Mouse (Mus musculus): Measurements from ENCODE around the gene Sapcd1. TPM values are rescaled to one million over a fixed set of nuclear protein-coding genes. Genes with fewer than 3 reads are reported as not detected.

The Sapcd1 gene
- polyA plus RNA-seq (2015; fragmentation: Nextera tagmentation; extraction: Ambion mirVana) = 19.7 and 23.0 TPM in 2 replicates

GRCm38 (mm10) chr17:35027277-35028068 lies at the start of gene Sapcd1:
Gene Sapcd1, minus strand, starts transcription at chr17:35028016.

GRCm38 (mm10) chr17:35076507-35077176 lies 48.8 kb upstream of the Sapcd1 start, which contains the start of gene Ly6g6e:
Gene Ly6g6e, plus strand, starts transcription at chr17:35076902.

GRCm38 (mm10) chr17:35066084-35066483 lies 38.3 kb upstream of the Sapcd1 start, which contains the start of gene Mpig6b:
Gene Mpig6b, minus strand, starts transcription at chr17:35066184.

DNA sequence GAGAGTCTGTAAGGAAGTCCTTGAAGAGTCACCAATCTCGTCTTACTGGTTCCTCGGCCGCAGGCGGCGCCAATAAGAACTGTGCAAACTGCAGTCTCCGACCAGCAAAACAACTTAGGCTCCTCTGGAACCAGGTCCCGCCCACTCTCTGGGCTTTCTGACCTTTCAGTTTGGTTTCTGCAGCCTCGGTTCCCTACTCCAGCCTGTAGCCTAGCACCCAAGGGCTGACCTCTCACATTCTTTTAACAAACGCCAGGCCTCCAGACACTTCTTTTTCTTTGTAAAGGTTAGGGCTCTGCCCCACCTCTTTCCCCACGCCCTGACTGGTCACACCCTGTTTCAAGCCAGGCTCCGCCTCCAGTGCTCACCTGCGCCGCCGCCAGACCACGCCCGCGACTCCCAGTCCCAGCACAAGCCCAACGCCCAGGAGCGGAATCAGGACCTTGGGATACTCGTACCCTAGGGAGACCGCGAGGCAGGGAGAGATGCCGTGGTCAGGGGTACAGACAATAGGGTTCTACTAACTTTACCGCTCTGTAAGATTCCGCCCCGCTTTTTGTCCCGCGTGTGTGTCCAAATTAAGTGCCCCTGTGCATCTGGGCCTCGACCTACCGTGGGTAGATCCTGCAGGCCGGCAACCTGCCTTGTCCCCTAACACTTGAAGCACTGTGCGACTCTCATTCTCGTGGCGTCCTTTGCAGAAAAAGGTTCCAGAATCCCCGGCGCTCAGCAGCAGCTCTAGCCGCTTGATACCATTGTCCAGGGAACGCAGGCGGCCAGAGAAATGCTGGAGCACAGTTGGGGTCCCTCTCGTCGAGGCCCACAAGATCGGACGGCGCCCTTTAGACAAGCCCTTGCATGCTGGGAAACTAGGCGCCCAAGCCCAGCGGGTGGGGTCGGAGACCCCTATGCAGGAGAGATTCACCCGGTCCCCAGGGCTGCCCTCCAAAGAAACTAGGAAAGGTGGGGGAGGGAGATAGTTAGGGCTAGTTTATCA lies 37.4 kb upstream of the Sapcd1 start, which contains the start of gene Ly6g6c:
Gene Ly6g6c, plus strand, starts transcription at position 438 of the 997 bp plus-strand sequence.

DNA sequence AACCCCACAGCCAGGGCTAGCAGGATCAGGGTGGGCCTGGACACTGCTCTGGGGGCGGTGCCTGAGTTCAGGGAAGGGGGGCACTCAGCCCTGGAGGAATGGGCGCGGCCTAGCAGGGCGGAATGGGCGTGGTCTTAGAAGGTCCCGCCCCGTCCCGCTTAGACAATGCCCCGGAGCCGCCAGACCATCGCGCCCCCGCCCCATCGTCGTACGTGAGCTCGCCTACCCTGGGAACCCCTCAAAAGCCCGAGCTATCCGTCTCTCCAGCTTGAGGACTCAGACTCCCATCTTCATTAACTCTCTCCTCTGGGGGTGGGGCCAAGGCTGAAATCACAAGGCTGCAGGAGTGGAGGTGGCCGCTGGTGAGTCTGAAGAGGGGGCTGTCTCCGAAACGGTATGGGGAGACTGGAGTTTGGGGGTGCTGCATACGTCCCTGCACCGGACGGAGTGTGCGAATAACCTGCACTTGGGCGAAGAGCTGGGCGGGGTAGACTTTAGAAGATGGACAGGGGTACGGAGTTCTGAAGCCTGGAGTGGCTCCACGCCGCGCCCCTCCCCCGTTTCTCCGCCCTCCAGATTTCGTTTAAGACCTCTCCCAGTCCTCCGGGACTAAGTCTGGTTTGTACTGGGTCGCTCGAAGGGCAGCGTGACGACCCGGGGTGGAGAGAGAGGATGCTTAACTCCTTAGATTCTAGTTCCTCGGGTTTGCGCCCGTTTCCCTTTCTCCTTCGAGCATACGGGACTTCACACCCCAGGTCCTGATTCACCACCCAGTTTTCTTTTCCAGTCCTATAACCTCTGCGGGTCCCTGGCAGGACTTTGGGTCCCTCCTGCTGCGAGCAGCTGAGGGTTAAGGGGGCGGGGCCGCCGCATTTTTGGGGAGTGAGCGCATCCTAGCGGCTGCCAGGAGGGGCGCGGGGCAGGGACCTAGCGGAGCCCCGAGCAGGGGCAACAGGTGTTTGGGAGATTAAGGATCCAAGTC lies 31.4 kb upstream of the Sapcd1 start, which contains the start of gene Ddah2:
Gene Ddah2, plus strand, starts transcription at position 125 of the 982 bp plus-strand sequence.

DNA sequence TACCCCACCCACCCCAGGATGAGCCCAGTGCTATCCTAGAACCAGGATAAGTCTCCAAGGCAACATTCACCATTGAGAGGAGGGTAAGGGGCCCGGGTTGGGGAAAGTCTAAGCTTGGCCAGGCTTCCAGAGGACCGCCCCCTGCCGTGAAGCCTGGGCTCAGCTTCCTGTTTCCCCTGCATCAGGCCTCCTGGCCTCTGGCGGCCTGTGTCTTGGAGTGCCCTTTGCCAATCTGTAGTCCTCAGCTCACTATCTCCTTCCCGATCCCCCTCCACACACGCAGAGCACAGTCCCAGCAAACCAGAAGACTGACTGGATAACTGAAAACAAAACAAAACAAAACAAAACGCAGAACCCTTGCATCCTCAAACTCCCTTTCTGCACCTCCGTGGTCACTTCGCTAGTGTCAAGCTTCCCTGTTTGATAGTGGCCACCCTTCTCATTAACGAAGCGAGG lies 21.8 kb upstream of the Sapcd1 start, which contains the start of gene Clic1:
Gene Clic1, plus strand, starts transcription at position 406 of the 456 bp plus-strand sequence.

DNA sequence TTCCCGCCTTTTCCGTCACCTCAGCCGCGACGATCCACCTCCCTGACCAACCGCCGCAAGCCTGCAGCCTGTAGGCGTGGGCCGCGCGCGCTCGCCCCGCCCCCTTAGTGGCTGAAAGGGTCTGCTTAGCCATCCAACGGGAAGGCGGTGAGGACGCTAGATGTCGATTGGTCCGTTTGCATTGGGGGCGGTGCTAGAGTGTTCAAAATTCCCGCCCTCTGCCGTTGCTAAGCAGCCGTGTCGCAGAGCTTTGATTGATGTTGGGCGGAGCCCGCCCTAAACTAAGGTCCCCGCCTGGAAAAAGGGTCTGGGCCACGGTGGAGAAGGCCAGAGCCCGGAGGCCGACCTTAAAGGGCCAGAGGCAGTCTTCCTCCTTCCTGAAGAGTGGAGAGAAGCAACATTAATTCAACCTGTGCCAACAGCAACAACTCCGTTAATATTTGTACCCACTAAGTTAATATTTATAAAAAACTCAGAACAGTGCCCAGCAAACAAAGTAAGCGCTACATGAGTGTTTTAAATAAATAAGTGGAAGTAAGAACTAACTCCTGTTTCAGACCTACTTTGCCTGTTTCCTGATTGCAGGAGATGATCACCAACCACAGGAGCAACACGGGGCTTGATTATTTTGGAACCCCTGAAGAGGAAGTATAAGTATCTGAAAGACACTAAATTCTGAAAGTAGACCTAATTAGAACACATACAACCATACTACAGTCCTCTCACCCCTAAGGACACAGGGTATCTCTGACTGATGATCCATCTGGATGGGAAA lies 19.1 kb upstream of the Sapcd1 start, which contains the start of gene Msh5:
Gene Msh5, minus strand, starts transcription at position 65 of the 775 bp plus-strand sequence.

DNA sequence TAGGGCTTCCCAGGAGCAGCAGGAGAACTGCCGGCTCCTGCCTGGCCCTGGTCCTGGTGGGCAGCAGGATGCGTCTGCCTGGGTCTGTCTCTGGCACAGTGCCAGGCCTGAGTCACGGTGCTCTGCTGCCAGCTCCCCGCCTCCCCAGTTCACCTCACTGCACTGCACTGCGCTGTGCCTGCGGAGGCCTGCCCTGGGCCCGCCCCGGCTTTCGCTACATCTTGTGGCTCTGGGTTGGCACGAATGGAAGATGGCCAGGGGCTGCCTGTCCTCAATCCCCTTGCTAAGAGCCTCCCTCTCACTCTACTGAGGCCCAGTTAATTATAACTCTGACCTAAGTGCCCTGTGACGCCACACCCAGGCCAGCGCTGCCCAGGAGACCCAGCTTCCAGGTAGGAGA lies 11.4 kb downstream of the Sapcd1 start, which contains the start of gene Vwa7:
Gene Vwa7, plus strand, starts transcription at position 204 of the 400 bp plus-strand sequence.

GRCm38 (mm10) chr17:35000717-35001451 lies 26.9 kb downstream of the Sapcd1 start, which contains the start of gene Vars:
Gene Vars, plus strand, starts transcription at chr17:35000987.

DNA sequence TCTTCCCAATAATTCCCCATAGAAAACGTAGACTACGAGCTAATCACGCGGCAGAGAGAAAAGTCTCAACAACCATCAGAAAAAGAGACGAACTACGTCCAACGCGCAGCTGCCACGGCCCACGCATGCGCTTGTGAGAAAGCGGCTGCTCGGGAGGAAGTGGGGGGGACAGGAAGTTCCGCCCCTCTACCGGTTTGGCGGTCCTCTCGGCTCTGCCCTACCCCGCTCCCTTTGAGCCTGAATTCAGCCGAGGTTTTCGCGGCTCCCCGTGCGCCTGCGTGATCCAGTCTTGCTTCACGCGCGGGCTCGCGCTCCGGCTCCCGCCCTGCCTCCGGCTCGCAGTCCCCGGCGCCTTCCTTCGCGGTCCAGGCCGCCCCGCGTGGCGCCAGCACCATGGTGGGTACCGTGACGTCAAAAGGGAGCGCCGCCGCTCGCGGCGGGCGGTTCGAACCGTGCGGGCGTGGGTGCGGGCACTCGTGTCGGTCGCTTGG lies 46.1 kb downstream of the Sapcd1 start, which contains the start of gene Lsm2:
Gene Lsm2, plus strand, starts transcription at position 173 of the 491 bp plus-strand sequence.

Other genes starting within 250 kb of the Sapcd1 start
- gene Cyp21a1, start 223.5 kb downstream of the Sapcd1 start, polyA plus RNA-seq (2015; fragmentation: Nextera tagmentation; extraction: Ambion mirVana) = not detected in 2 replicates
- 33.1 and 34.3 TPM in 2 replicates for gene Stk19, start 191.1 kb downstream of the Sapcd1 start, polyA plus RNA-seq (2015; fragmentation: Nextera tagmentation; extraction: Ambion mirVana)
- gene Dxo, start 191.0 kb downstream of the Sapcd1 start, polyA plus RNA-seq (2015; fragmentation: Nextera tagmentation; extraction: Ambion mirVana) = 32.9 and 33.7 TPM in 2 replicates
- 22.8 and 27.9 TPM in 2 replicates for gene Skiv2l, start 177.8 kb downstream of the Sapcd1 start, polyA plus RNA-seq (2015; fragmentation: Nextera tagmentation; extraction: Ambion mirVana)
- 49.8 and 51.5 TPM in 2 replicates for gene Nelfe, start 177.6 kb downstream of the Sapcd1 start, polyA plus RNA-seq (2015; fragmentation: Nextera tagmentation; extraction: Ambion mirVana)
- gene Cfb, start 165.5 kb downstream of the Sapcd1 start, polyA plus RNA-seq (2015; fragmentation: Nextera tagmentation; extraction: Ambion mirVana) = 5.7 and 8.3 TPM in 2 replicates
- 0.99 and 1.2 TPM in 2 replicates for gene Zbtb12, start 148.5 kb downstream of the Sapcd1 start, polyA plus RNA-seq (2015; fragmentation: Nextera tagmentation; extraction: Ambion mirVana)
- gene Gm20547, start 146.0 kb downstream of the Sapcd1 start, polyA plus RNA-seq (2015; fragmentation: Nextera tagmentation; extraction: Ambion mirVana) = not detected in 2 replicates
- gene C2, start 129.8 kb downstream of the Sapcd1 start, polyA plus RNA-seq (2015; fragmentation: Nextera tagmentation; extraction: Ambion mirVana) = 7.5 and 11.8 TPM in 2 replicates
- gene Ehmt2, start 129.5 kb downstream of the Sapcd1 start, polyA plus RNA-seq (2015; fragmentation: Nextera tagmentation; extraction: Ambion mirVana) = 26.6 and 32.9 TPM in 2 replicates
- 0.08 and 0.25 TPM in 2 replicates for gene Slc44a4, start 113.5 kb downstream of the Sapcd1 start, polyA plus RNA-seq (2015; fragmentation: Nextera tagmentation; extraction: Ambion mirVana)
- 15.6 and 21.0 TPM in 2 replicates for gene Neu1, start 96.8 kb downstream of the Sapcd1 start, polyA plus RNA-seq (2015; fragmentation: Nextera tagmentation; extraction: Ambion mirVana)
- gene Hspa1b, start 68.8 kb downstream of the Sapcd1 start, polyA plus RNA-seq (2015; fragmentation: Nextera tagmentation; extraction: Ambion mirVana) = 0.13 and 0.32 TPM in 2 replicates
- gene Gm20481, start 58.1 kb downstream of the Sapcd1 start, polyA plus RNA-seq (2015; fragmentation: Nextera tagmentation; extraction: Ambion mirVana) = not detected in 2 replicates
- 1.7 and 1.8 TPM in 2 replicates for gene Hspa1a, start 55.9 kb downstream of the Sapcd1 start, polyA plus RNA-seq (2015; fragmentation: Nextera tagmentation; extraction: Ambion mirVana)
- 0.23 and 0.30 TPM in 2 replicates for gene Hspa1l, start 55.3 kb downstream of the Sapcd1 start, polyA plus RNA-seq (2015; fragmentation: Nextera tagmentation; extraction: Ambion mirVana)
- gene Lsm2, start 46.2 kb downstream of the Sapcd1 start, polyA plus RNA-seq (2015; fragmentation: Nextera tagmentation; extraction: Ambion mirVana) = 138 and 160 TPM in 2 replicates
- gene Vars, start 27.0 kb downstream of the Sapcd1 start, polyA plus RNA-seq (2015; fragmentation: Nextera tagmentation; extraction: Ambion mirVana) = 104 and 108 TPM in 2 replicates
- gene Vwa7, start 11.4 kb downstream of the Sapcd1 start, polyA plus RNA-seq (2015; fragmentation: Nextera tagmentation; extraction: Ambion mirVana) = 0.40 and 0.49 TPM in 2 replicates
- 6.9 and 8.1 TPM in 2 replicates for gene Msh5, start 18.7 kb upstream of the Sapcd1 start, polyA plus RNA-seq (2015; fragmentation: Nextera tagmentation; extraction: Ambion mirVana)
- 245 and 258 TPM in 2 replicates for gene Clic1, start 21.9 kb upstream of the Sapcd1 start, polyA plus RNA-seq (2015; fragmentation: Nextera tagmentation; extraction: Ambion mirVana)
- gene Ddah2, start 31.0 kb upstream of the Sapcd1 start, polyA plus RNA-seq (2015; fragmentation: Nextera tagmentation; extraction: Ambion mirVana) = 52.0 and 69.5 TPM in 2 replicates
- 0.17 TPM in 1 of 2 replicates, not detected in the other for gene Ly6g6c, start 37.4 kb upstream of the Sapcd1 start, polyA plus RNA-seq (2015; fragmentation: Nextera tagmentation; extraction: Ambion mirVana)
- gene Mpig6b, start 38.2 kb upstream of the Sapcd1 start, polyA plus RNA-seq (2015; fragmentation: Nextera tagmentation; extraction: Ambion mirVana) = 2.5 and 3.1 TPM in 2 replicates
- 0.23 and 0.47 TPM in 2 replicates for gene Ly6g6e, start 48.9 kb upstream of the Sapcd1 start, polyA plus RNA-seq (2015; fragmentation: Nextera tagmentation; extraction: Ambion mirVana)
- 1.2 and 2.1 TPM in 2 replicates for gene Ly6g6d, start 50.0 kb upstream of the Sapcd1 start, polyA plus RNA-seq (2015; fragmentation: Nextera tagmentation; extraction: Ambion mirVana)
- 1.4 and 2.2 TPM in 2 replicates for gene Ly6g6f, start 57.6 kb upstream of the Sapcd1 start, polyA plus RNA-seq (2015; fragmentation: Nextera tagmentation; extraction: Ambion mirVana)
- 101 and 108 TPM in 2 replicates for gene Abhd16a, start 61.2 kb upstream of the Sapcd1 start, polyA plus RNA-seq (2015; fragmentation: Nextera tagmentation; extraction: Ambion mirVana)
- gene Ly6g5c, start 80.3 kb upstream of the Sapcd1 start, polyA plus RNA-seq (2015; fragmentation: Nextera tagmentation; extraction: Ambion mirVana) = not detected in 2 replicates
- 0.81 and 1.3 TPM in 2 replicates for gene Ly6g5b, start 87.4 kb upstream of the Sapcd1 start, polyA plus RNA-seq (2015; fragmentation: Nextera tagmentation; extraction: Ambion mirVana)
- 19.0 and 20.3 TPM in 2 replicates for gene Gpank1, start 93.4 kb upstream of the Sapcd1 start, polyA plus RNA-seq (2015; fragmentation: Nextera tagmentation; extraction: Ambion mirVana)
- gene Csnk2b, start 94.0 kb upstream of the Sapcd1 start, polyA plus RNA-seq (2015; fragmentation: Nextera tagmentation; extraction: Ambion mirVana) = 191 and 199 TPM in 2 replicates
- gene D17H6S53E, start 98.4 kb upstream of the Sapcd1 start, polyA plus RNA-seq (2015; fragmentation: Nextera tagmentation; extraction: Ambion mirVana) = 6.7 and 8.1 TPM in 2 replicates
- 0.17 and 0.64 TPM in 2 replicates for gene Apom, start 104.0 kb upstream of the Sapcd1 start, polyA plus RNA-seq (2015; fragmentation: Nextera tagmentation; extraction: Ambion mirVana)
- 31.2 and 32.4 TPM in 2 replicates for gene Bag6, start 107.2 kb upstream of the Sapcd1 start, polyA plus RNA-seq (2015; fragmentation: Nextera tagmentation; extraction: Ambion mirVana)
- gene Prrc2a, start 136.9 kb upstream of the Sapcd1 start, polyA plus RNA-seq (2015; fragmentation: Nextera tagmentation; extraction: Ambion mirVana) = 85.1 and 90.0 TPM in 2 replicates
- 36.5 and 52.2 TPM in 2 replicates for gene Aif1, start 148.1 kb upstream of the Sapcd1 start, polyA plus RNA-seq (2015; fragmentation: Nextera tagmentation; extraction: Ambion mirVana)
- gene Lst1, start 160.4 kb upstream of the Sapcd1 start, polyA plus RNA-seq (2015; fragmentation: Nextera tagmentation; extraction: Ambion mirVana) = 93.5 and 134 TPM in 2 replicates
- gene Ltb, start 166.4 kb upstream of the Sapcd1 start, polyA plus RNA-seq (2015; fragmentation: Nextera tagmentation; extraction: Ambion mirVana) = 24.4 and 36.4 TPM in 2 replicates
- gene Tnf, start 174.0 kb upstream of the Sapcd1 start, polyA plus RNA-seq (2015; fragmentation: Nextera tagmentation; extraction: Ambion mirVana) = 1.7 and 2.2 TPM in 2 replicates
- 0.17 and 0.79 TPM in 2 replicates for gene Lta, start 177.3 kb upstream of the Sapcd1 start, polyA plus RNA-seq (2015; fragmentation: Nextera tagmentation; extraction: Ambion mirVana)
- gene Gm16181, start 192.8 kb upstream of the Sapcd1 start, polyA plus RNA-seq (2015; fragmentation: Nextera tagmentation; extraction: Ambion mirVana) = 0.82 and 2.5 TPM in 2 replicates
- 2.3 and 2.4 TPM in 2 replicates for gene Atp6v1g2, start 205.6 kb upstream of the Sapcd1 start, polyA plus RNA-seq (2015; fragmentation: Nextera tagmentation; extraction: Ambion mirVana)
- 7.3 and 8.5 TPM in 2 replicates for gene Nfkbil1, start 207.8 kb upstream of the Sapcd1 start, polyA plus RNA-seq (2015; fragmentation: Nextera tagmentation; extraction: Ambion mirVana)
- 195 TPM in 2 replicates for gene Ddx39b, start 213.7 kb upstream of the Sapcd1 start, polyA plus RNA-seq (2015; fragmentation: Nextera tagmentation; extraction: Ambion mirVana)
- 356 and 410 TPM in 2 replicates for gene H2-D1, start 234.7 kb upstream of the Sapcd1 start, polyA plus RNA-seq (2015; fragmentation: Nextera tagmentation; extraction: Ambion mirVana)

Data from spleen, postnatal 0 days (tissue).